ENCODE assay signal across 9 mouse cellular contexts in the genomic region with DNA sequence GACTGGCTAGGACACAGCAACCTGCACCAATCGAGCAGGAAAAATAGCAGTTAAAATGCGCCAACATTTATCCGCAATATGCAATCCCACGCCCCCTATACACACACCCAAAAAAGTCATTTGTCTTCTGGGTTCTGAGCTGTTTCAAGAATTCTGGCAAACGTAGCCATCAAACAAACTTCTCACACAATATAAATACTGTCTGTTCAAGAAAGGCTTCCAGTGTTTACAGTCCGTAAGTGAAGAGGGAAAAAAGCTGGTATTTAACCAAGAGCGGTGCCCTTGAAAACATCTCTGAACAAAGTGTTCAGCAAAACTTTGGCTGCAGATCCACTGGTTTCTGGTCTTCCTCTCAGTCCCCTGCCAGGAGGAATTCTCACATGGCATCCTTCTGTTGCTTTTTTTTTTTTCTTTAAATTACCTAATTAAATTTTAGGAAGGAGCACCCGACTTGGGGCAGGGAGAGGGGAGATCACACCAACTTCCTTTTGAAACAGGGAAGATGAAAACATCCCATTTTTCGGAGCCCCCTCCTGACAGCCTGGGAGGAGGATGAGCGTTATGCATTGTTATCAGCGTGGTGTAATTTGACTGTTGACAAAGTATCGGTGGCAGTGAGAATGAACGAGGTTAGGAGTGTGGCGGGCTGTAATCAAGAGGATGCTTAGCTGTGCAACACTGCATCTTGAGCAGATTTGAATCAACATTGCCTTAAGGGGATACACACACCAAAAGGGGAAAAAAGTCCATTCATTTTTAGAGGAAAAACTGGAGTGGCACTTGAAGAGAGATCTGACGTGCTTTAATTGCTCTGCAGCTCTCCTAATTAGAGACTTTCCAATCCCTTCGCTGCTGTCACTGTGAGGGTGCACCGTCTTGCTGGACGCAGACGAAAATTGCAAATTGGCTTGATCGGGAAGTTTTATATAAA.
A peak's percentile ranks its signal among the peaks of the same experiment; 100 is the strongest.
DNase-seq lines count a peak whose midpoint lies in the region; ATAC-seq and TF ChIP-seq lines count a peak whose summit lies in the region.
"Had no signal": no experiment of that assay in that cellular context is flagged by ENCODE, and none has a peak within 500 bp of the region (broad histone marks: within the 10 kb centered on the region; RNA-seq: fewer than 3 reads in every experiment).

No protein-coding gene starts in this region.

- H3K27ac ChIP-seq in lung, embryonic 14.5 days (ENCODE audit: low read depth) = peak overlapping the region; percentile 85
- no peak overlapping the region for H3K27ac ChIP-seq in forebrain, embryonic 11.5 days (ENCODE audit: low read depth, low read length)
- H3K27ac ChIP-seq in lung, postnatal 0 days (ENCODE audit: low read length) = no peak overlapping the region
- peak overlapping the region; percentile 72 for H3K27ac ChIP-seq in stomach, postnatal 0 days (replicated peaks)

- TF ChIP-seq EP300 in lung, postnatal 0 days (IDR thresholded peaks at IDR 0.05) = peak; percentile 23; the same call in 1 of the 2 replicates
- TF ChIP-seq EP300 in stomach, postnatal 0 days (optimal IDR thresholded peaks at IDR 0.05) = peak; percentile 60

- peak; percentile 23; the same call in 1 of the 2 replicates for ATAC-seq in lung, embryonic 14.5 days (ENCODE audit: insufficient read depth)
- peak; percentile 77 for ATAC-seq in forebrain, embryonic 11.5 days (replicated peaks; ENCODE audit: low FRiP score)
- peak; percentile 62 for ATAC-seq in lung, postnatal 0 days
- ATAC-seq in stomach, postnatal 0 days (ENCODE audit: low FRiP score, low TSS enrichment) = peak; percentile 53; the same call in 1 of the 2 replicates
- no peak for ATAC-seq in megakaryocyte, adult 5-6 weeks (ENCODE audit: poor library complexity, severe bottlenecking)

- peak overlapping the region; percentile 63 for H3K4me2 ChIP-seq in lung, embryonic 14.5 days
- H3K4me2 ChIP-seq in forebrain, embryonic 11.5 days (ENCODE audit: low read depth, low read length, severe bottlenecking) = peak overlapping the region; percentile 41
- peak overlapping the region; percentile 46 for H3K4me2 ChIP-seq in lung, postnatal 0 days (replicated peaks; ENCODE audit: low read depth, low read length)
- H3K4me2 ChIP-seq in stomach, postnatal 0 days (replicated peaks; ENCODE audit: low read depth) = peak overlapping the region; percentile 54

- no peaks in the 10 kb centered on the region for H3K9me3 ChIP-seq in lung, embryonic 14.5 days (ENCODE audit: low read depth, low read length)
- no peaks in the 10 kb centered on the region for H3K9me3 ChIP-seq in forebrain, embryonic 11.5 days (ENCODE audit: control insufficient read depth, low read length)
- H3K9me3 ChIP-seq in lung, postnatal 0 days (ENCODE audit: low read length) = no peaks in the 10 kb centered on the region
- H3K9me3 ChIP-seq in stomach, postnatal 0 days (ENCODE audit: control insufficient read depth, low read length) = no peaks in the 10 kb centered on the region

- DNase-seq in lung, embryonic 14.5 days = peak; percentile 85
- no peak for DNase-seq in lung, postnatal 4 days
- no peak for DNase-seq in forebrain, embryonic 11.5 days (ENCODE audit: low spot score)
- DNase-seq in lung, postnatal 0 days (ENCODE audit: low spot score) = peak; percentile 68
- no peak for DNase-seq in stomach, postnatal 0 days (ENCODE audit: low spot score)
- DNase-seq in layer of hippocampus, postnatal 25 days (ENCODE audit: extremely low spot score in 1 of 2, low spot score in 1 of 2) = no peak
- no peak for DNase-seq in adrenal gland, postnatal 25 days

- H3K4me1 ChIP-seq in lung, embryonic 14.5 days (ENCODE audit: insufficient read depth) = peaks cover 44% of the 10 kb centered on the region
- H3K4me1 ChIP-seq in forebrain, embryonic 11.5 days (replicated peaks; ENCODE audit: control insufficient read depth, insufficient read depth, low read length) = peaks cover 16% of the 10 kb centered on the region
- peaks cover 5% of the 10 kb centered on the region; the same call in 1 of the 2 replicates for H3K4me1 ChIP-seq in lung, postnatal 0 days (ENCODE audit: insufficient read depth, low read depth, low read length)
- H3K4me1 ChIP-seq in stomach, postnatal 0 days (replicated peaks; ENCODE audit: control insufficient read depth, insufficient read depth) = peaks cover 3% of the 10 kb centered on the region; the same call in 1 of the 2 replicates

- no peaks in the 10 kb centered on the region for H3K36me3 ChIP-seq in lung, embryonic 14.5 days (ENCODE audit: insufficient read depth)
- no peaks in the 10 kb centered on the region for H3K36me3 ChIP-seq in forebrain, embryonic 11.5 days (ENCODE audit: control insufficient read depth, insufficient read depth, low read length)
- H3K36me3 ChIP-seq in lung, postnatal 0 days (ENCODE audit: insufficient read depth, low read length) = no peaks in the 10 kb centered on the region
- H3K36me3 ChIP-seq in stomach, postnatal 0 days (ENCODE audit: control insufficient read depth, insufficient read depth, low read length) = no peaks in the 10 kb centered on the region

- WGBS in lung, embryonic 14.5 days = 5% methylated on average over 20 of the region's 20 CpGs
- WGBS in forebrain, embryonic 11.5 days = 17% methylated on average over 20 of the region's 20 CpGs
- 9% methylated on average over 20 of the region's 20 CpGs for WGBS in lung, postnatal 0 days
- 10% methylated on average over 20 of the region's 20 CpGs for WGBS in stomach, postnatal 0 days

- no peaks in the 10 kb centered on the region for H3K27me3 ChIP-seq in lung, embryonic 14.5 days (ENCODE audit: insufficient read depth, low read length)
- H3K27me3 ChIP-seq in forebrain, embryonic 11.5 days (ENCODE audit: control insufficient read depth, insufficient read depth, low read length) = peaks cover 2% of the 10 kb centered on the region; the same call in 1 of the 2 replicates
- no peaks in the 10 kb centered on the region for H3K27me3 ChIP-seq in lung, postnatal 0 days (replicated peaks; ENCODE audit: insufficient read depth, low read length)
- H3K27me3 ChIP-seq in stomach, postnatal 0 days (ENCODE audit: control insufficient read depth, insufficient read depth, low read length) = no peaks in the 10 kb centered on the region

- H3K9ac ChIP-seq in lung, embryonic 14.5 days = peak overlapping the region; percentile 27; the same call in 1 of the 2 replicates
- H3K9ac ChIP-seq in forebrain, embryonic 11.5 days (ENCODE audit: low read length) = no peak overlapping the region
- no peak overlapping the region for H3K9ac ChIP-seq in lung, postnatal 0 days (replicated peaks; ENCODE audit: low read depth)
- peak overlapping the region; percentile 23 for H3K9ac ChIP-seq in stomach, postnatal 0 days (ENCODE audit: low read length)

- TF ChIP-seq CTCF in lung, embryonic 14.5 days (IDR thresholded peaks at IDR 0.05; ENCODE audit: low read depth) = no peak
- TF ChIP-seq CTCF in lung, postnatal 0 days (IDR thresholded peaks at IDR 0.05) = 0 out of 2 replicates have a peak, but pooled peaks have one; percentile 3
- no peak for TF ChIP-seq CTCF in stomach, postnatal 0 days (IDR thresholded peaks at IDR 0.05; ENCODE audit: low read depth)

- H3K4me3 ChIP-seq in lung, embryonic 14.5 days (ENCODE audit: low read depth, low read length) = peak overlapping the region; percentile 22
- H3K4me3 ChIP-seq in forebrain, embryonic 11.5 days (ENCODE audit: low read depth, low read length) = no peak overlapping the region; the same call in 1 of the 2 replicates
- H3K4me3 ChIP-seq in lung, postnatal 0 days (ENCODE audit: low read depth, low read length) = peak overlapping the region; percentile 24; the same call in 1 of the 2 replicates
- peak overlapping the region; percentile 26 for H3K4me3 ChIP-seq in stomach, postnatal 0 days (ENCODE audit: low read depth, low read length)
- H3K4me3 ChIP-seq: myocyte had no signal

Comparison
In these comparisons a context has a peak if more than half of its experiments do, and no peak if none do; other contexts are left out.
1. DNase-seq: peak in lung, embryonic 14.5 days (single experiment) and lung, postnatal 0 days (single experiment); none in lung, postnatal 4 days (0 of 2), forebrain, embryonic 11.5 days (single experiment), stomach, postnatal 0 days (single experiment), layer of hippocampus, postnatal 25 days (0 of 2) and adrenal gland, postnatal 25 days (single experiment).
2. H3K27ac ChIP-seq: peak in lung, embryonic 14.5 days (single experiment) and stomach, postnatal 0 days (single experiment); none in forebrain, embryonic 11.5 days (single experiment) and lung, postnatal 0 days (single experiment).
3. H3K9ac ChIP-seq: peak in lung, embryonic 14.5 days (single experiment) and stomach, postnatal 0 days (single experiment); none in forebrain, embryonic 11.5 days (single experiment) and lung, postnatal 0 days (single experiment).
4. Peak in every context shown above with its lines, with median percentiles within 50 percentile points of each other: H3K4me2 ChIP-seq.